Mouse (Mus musculus) natural killer cell, adult 2 months (primary cell): ENCODE results near the gene Cd101.
A peak's percentile ranks its signal among the peaks of the same experiment; 100 is the strongest.

Experiments
- DNase-seq, 2 experiments: peaks; one replicate each; pipeline ENCODE4 v3.0.0; 2022; ENCODE audit warnings: low spot score in 2 of 2

Gene Cd101

DNA sequence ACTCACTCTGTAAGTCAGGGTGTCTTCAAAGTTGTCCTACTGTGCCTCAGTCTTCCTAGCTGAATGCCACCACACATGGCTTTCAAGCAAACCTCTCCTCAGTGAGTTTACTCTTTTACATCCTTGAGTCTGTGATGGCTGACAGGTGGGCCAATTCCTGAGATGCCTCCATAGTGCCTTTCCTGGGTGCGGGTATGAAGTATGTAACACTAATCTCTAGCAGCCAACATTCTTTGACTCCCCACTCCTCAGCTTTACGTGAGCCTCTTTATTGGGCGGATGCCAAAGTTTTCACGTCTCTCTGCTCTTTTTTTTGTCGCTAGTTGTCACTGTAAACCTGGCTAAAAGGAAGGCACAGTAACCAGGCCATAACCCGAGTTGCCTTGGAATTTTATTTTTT lies 24.0 kb downstream of the Cd101 start:
- DNase-seq = no peak

DNA sequence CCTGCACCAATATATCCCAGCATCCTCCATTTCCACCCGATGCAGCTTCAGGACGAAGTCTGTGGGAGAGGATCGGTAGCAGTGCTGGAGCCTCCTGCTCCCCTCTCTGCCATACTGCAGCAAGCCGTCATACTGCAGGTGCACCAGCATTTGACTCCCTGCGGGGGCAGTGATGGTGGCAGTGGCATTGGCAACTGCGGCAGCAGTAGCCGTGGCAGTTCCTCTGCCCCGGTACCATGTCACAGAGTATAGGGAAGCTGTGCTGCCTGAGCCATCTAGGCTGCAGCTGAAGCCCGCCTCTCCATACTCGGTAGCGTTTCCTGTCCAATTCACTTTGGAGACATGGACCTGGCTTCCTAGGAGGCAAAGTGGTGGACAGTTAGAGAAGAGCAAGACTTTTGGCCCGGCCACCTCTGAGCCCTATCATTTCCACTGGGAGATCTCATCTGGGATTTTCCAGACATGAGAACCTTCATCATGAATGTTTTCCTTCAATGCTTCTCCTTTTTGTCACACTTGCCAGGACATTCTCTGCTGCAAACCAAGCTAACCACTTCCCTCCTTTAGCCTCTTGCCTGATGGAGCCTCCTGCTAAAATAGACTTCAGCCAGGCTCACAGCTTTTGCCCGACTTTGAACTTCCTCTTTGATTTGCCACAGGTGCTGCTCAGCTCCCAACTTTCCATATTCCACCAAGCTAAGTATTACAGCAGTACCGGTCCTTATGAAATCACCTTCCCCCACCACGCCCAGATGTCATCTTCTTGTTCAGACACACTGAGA lies 25.6 kb downstream of the Cd101 start:
- DNase-seq = no peak

DNA sequence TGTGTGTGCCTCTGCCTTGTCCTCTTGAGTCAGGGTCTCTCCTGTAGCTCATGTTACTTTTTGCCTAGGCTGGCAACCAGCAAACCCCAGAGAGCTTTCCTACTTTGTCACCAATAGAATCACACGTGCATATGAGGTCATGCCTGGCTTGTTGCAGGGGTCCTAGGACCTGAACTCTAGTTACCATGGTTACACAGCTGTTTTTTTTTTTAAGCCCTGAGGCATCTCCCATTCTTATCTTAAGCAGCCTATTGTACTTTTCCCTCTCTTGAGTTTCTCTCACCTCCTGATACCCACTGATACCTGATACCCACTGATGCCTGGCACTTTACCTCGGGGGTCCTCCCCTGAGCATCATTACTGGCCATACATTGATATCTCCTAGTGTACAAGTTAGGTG lies 29.6 kb downstream of the Cd101 start:
- no peak for DNase-seq

DNA sequence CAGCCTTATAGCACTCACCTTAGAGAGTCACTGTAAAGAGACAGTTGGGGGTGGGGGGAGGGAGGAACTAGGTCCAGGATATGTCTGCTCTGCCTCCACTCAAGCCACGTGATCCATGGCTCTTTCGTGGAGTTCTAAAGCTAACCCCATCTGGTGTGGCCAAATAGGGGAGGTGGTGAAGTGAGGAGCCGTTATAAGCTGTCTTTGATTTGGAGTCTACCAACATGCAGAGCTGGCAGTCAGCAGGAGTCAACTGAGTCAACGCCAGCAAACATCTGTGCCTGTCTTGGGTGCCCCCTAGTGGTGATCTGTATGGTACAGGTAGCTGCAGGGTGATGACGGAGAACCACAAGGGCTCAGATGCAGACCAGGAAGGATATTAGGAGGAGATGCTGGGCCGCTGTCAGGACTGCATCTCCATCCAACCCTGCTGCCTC lies 30.4 kb downstream of the Cd101 start:
- peak; percentile 55 to 77 for DNase-seq

DNA sequence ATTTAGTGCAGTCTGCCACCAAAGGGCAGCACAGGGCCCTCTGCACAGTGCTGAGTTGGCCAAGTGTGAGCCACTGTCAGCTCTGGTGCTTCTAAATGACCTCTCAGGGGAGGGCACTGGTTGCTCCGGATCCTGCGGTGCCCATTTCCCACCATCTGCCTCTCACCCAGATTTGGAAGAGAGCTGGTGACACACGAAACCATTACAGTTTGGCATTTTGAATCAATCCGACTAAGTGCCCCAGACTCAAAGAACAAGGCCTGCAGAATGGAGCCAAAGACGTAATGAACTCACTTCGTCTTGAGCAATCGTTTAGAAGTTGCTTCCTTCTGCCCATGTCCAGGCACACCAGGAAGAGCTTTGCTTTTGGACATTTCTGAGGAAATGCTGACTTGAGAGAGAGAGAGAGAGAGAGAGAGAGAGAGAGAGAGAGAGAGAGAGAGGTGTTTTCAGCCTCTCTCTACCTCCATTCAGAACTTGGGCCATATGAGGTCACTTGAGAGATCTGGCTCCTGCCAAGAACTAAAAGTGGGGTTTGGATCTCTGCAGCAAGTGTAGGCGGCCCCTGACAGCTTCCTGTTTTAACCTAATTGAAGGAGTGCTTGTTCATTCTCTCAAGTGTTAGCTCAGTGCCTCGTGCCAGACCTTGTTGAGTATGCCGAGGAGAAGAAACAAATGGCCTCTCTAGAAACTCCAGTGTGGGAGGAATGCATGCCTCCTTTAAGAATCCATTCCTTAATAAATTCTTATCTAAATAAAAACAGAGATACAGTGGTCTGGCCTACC lies 31.4 kb downstream of the Cd101 start:
- DNase-seq = no peak

DNA sequence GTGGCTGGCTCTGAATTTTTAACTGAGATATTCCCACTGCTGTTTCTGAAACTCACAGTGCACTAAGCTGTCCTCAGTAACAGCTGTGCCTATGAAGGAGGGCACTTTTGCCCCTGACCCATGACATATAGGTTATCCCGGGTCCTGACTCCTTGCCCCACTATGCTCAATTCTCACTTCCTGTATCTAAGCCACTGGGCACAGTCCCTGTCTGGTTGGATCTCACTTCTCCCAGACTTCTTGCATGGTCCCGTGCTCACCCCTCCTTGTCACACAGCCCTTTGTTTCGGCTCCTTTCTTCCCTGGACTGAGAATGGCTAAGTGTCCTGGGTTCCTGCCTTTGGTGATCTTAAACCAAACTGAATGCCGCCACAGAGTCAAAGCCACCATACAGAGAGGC lies 35.1 kb downstream of the Cd101 start:
- DNase-seq = no peak

DNA sequence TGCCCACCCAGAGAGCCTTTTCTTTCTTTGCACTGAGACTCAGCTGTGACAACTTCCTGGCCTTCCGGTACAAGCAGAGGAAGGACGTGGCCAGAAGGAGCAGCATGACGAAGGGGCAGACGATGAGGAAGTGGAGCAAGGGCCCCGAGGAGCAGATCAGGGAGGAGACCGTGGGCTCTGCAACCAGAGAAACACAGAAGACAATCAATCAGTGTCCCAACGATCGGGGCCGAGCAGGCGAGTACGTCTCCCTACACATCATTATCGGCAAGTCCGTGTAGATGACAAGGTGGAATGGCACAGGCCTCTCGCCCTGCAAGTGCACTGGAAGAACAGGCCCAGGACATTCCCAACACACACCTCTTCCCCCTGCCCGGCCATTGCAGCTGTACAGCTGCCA lies 35.6 kb downstream of the Cd101 start:
- no peak for DNase-seq

DNA sequence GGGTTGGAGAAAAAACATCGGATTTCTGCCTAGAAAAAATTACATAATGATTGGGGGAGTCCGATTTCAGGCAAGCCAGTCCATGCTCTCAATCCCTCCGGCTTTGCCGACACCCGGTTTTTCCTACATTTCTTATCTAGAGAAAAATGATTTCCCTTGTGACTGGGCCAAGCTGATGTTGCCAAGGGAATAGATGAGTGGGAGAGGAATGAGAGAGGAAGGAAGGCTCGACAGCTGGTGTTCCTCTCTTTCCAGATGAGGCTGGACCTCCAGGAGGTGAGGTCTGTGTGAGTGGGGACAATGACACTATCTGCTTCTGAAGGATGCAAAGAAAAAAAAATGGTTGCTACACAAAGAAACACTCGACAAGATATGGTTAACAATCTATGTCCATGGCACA lies 36.2 kb downstream of the Cd101 start:
- no peak for DNase-seq

DNA sequence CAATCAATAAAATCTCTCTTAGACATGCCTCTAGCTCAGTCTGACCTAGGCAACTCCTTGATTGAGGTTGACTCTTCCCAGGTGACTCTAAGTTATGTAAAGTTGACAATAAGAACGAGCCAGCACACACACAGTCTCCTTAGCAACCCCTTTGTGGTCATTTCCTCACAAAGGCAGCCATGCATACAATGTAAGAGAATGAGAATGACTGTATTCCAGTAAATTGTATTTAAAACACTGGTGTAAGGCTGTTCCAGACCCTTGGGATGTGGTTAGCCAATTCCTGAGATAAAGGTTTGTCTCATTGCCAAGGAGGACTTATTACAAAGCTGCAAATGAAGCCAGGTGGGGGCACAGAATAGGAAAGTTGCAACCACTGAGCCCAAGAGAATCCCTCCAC lies 39.1 kb downstream of the Cd101 start:
- no peak for DNase-seq

DNA sequence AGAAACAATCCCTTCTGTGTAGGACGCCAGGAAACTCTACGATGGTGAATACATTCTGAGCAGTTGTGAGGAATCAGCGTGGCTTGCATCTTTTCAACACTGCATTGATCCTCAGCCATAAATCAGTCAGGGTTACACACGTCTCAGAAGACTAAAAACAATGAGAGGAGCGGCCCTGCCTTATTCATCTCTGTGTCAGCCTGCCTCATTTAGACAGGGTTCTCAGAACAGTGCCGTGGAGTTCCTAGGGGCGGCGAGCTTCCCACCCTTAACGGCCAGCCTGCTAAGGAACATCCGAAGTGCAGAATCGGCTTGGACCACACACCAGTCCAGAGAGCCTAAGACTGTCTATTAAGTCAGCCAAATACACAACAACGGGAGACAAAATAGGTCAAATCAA lies 39.9 kb downstream of the Cd101 start:
- DNase-seq = no peak

DNA sequence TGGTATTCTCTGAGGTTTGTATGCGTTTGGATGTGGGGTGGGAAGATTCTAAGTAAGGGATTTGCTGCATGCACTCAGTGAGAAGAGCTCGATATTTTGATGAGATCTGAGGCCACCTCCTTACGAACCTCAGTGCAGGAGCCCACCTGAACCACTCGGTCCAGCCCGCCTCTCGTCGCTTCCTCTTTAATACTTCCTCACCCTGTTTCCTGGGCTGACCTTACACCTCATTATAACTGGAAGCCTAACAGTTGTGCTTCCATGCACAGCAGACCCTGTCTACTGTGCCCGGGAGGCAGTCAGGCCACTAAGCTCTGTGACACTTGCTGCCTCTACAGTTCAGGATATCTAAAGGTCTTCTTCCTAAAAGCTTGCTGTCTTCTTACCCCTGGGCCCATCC lies 50.1 kb downstream of the Cd101 start:
- DNase-seq = no peak

DNA sequence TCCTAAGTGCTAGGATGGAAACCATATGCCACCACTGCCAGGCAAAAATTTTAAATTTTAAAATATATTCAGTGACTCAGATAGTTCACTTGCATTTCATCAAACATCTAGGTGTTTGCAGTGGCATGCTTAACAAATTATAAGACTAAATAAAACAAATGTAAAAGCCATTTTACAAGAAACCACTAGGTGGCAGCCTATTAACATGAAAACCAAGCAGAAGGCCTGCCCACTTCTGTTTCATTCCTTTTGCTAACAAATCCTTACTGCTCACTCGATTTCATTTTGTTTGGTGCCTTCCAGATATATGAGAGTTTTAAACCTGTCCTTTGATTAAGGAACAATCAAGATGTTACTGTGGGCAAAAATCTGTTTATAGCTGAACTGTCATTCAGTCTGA lies 55.5 kb downstream of the Cd101 start:
- peak; percentile 24 to 34 for DNase-seq

DNA sequence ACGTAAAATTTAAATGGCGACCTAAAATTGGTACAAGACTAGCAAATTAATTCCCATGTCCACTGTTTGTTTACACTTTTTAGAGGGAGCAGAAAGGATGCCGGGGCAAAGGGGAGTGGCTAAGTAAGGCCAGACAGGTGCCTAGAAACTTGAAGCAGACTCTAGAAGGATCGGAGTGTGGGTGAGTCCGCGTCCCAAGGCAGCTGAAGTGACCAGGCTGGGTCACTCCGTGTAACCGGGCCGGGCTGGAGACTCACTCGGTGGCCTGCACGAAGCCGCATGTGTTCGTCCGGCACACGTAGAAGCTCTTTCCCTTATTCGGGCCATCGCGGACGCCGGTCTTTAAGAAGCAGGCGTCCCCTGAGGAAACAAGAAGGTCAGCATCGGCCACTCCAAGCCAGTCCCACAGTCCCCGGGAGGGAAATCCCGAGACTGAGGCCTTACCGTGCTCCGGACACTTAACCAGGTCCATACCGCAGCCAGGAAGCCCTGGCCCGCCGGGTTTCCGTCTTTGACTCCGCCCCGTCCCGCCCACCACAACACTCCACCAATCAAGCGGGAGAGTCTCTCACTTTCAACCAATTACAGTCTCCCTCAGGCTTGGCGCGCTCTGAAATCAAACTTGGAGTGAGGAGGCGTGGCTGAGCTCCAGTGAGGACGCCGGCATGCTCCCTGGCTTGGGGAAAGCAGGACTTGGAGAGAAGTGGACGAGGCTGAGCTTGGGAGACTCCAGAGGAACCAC lies 60.0 kb downstream of the Cd101 start, which contains the start of gene Ttf2:
Gene Ttf2, minus strand, starts transcription at position 488 of the 742 bp plus-strand sequence.
- DNase-seq = peak; percentile 87 to 88

DNA sequence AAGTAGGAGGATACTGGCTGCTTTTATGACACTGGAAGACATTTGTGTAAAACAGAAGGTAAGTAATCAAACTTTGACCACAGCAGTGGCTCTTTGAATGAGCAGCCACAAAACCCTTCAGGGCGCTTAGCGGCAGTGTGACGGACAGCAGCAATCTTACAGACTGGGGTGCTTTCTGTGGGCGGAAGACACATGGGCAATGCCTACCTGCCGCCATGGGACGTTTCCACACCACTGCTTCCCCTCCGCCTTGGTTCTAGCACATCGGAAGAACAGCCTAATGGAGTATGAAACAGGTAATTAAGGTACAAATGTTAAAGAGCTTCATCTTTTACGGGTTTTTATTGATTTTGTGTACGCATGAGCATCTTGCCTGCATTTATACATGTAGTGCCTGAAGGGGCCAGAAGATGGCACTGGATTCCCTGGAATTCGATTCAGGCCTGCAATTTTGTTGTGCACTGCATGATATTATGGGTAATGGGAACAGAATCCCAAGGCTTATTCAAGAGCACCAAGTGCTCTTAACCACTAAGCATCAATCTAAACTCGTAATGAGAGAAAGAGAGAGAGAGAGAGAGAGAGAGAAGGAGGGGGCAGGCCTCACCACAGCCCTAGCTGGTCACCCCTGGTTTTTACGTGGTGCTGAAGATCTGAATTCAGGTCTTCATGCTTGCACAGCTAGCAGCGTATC lies 65.4 kb downstream of the Cd101 start:
- DNase-seq = peak in 1 of 2 experiments; percentile 10

DNA sequence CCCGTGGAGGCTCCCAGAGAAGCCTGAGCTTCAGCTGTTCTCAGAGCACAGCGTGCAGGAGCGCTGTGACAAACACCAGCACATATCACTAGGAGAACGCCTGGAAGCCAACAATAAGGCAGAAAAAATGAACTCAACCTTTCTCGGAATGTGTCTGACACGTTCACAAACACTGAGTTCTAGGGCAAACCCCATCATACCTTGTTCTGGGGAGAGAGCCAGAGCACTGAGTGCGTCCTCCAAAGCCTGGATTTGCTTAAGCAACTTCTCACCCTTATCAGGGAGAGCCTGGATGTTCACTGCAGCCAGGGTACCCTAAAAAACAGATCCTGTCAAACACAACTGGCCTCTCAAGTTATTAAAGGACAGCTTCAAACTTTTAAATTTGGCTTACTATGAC lies 67.9 kb downstream of the Cd101 start:
- no peak for DNase-seq

DNA sequence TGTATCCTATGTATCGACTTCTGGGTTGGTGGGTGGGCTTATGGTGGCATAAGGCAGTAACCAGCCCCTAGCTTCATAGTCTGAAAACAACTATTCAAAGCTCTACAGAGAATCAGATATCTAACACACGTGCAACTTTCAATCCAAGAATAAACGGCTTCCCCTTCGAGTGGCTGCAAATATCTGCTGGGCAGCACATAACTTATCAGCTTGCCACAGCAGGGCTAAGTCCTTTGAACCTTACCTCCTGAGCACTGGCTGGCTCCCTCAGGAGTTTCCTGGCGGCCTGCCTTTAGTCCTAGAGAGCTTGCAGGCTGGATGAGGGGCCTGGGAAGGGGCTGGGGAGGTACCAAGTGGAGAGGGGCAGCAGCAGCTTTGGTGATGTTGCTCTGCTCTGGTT lies 68.3 kb downstream of the Cd101 start:
- no peak for DNase-seq

DNA sequence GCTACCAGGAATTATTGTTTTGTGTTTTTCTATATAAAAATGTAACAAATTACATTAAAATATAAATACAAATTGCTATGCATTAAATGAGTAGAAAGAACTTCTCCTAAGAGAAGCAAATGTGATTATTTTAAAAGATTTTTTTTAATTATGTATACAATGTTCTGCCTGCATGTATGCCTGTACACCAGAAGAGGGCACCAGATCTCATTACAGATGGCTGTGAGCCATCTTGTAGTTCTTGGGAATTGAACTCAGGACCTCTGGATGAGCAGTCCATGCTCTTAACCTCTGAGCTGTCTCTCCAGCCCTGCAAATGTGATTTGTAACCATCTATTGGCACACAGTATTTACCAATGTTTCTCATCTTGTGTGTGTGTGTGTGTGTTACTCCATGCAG lies 74.7 kb downstream of the Cd101 start:
- DNase-seq = no peak

DNA sequence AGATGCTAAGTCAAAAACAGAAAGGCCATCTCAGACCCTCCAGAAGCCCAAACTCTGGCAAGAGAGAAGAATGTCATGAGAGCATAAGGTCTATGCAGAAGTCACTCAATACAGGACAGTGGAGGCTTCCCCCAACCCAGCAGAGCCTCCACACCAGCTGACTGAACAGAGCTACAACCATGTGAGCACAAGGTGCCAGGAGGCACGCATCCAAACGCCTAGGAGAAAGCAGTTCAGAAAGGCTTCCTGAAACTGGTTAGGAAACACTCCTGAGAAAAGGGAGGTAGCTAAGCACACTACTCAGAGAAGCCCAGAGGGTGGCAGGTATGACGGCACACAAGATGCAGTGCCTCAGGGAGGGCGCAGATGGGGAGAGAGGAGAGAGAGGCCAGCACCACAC lies 77.8 kb downstream of the Cd101 start:
- no peak for DNase-seq

DNA sequence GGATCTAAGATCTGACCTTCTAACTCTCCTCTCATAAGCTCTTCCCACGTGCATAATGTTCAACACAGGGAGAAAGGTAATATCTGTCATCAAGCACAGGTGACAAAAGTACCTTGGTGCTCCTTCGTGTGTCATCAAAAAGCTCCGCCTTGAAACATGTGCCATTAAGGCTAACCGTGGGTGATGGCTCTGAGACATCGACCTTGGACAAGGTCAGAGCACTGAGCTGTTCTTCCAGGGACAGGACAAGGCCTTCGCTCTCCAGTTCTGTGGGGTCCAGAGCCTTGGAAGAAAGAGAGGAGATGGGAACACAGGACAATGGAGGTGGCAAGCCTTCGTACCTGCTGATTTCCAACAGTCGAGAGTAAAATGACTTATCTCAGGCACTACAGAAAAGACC lies 82.1 kb downstream of the Cd101 start:
- DNase-seq = no peak
